Mouse (Mus musculus) olfactory bulb, adult 2 months (tissue): Measurements from ENCODE around the gene Vmn2r40. TPM values are rescaled to one million over a fixed set of nuclear protein-coding genes. Genes with fewer than 3 reads are reported as not detected.
"Not testable (repeated sequence)": the region's sequence is repeated elsewhere in the genome, so short reads cannot be mapped to it uniquely, and the experiment has no call there.

ENCODE experiments used
- H3K27ac ChIP-seq: fragments of 200-500 bp; 2 replicates; pipeline ENCODE4 v1.5.1; 2012; ENCODE audit warnings: low read depth, low read length; ENCODE audit not compliant: insufficient read depth
- H3K4me1 ChIP-seq: fragments of 200-500 bp; 2 replicates; pipeline ENCODE4 v1.6.1; 2012; ENCODE audit warnings: low read length; ENCODE audit not compliant: control insufficient read depth, insufficient read depth
- H3K4me3 ChIP-seq: fragments of 200-500 bp; 2 replicates; pipeline ENCODE4 v1.5.1; 2012; ENCODE audit warnings: mild to moderate bottlenecking, low read depth, low read length, moderate library complexity; ENCODE audit not compliant: insufficient read depth
- WGBS: fragments of 180-500 bp; shearing (Covaris S2); methylation state at CpG from one replicate; pipeline ENCODE4 v1.1.7; 2018; 5-methylcytosine and 5-hydroxymethylcytosine counted together
- polyA plus RNA-seq: library from polyadenylated mRNA; stranded (reverse); fragments of >200 nt; gene quantifications from 2 replicates; pipeline ENCODE4 v1.2.4, GENCODE M21; 2012; ENCODE audit warnings: low replicate concordance; ENCODE audit not compliant: missing spikeins, insufficient read depth, insufficient read length

The Vmn2r40 gene
- polyA plus RNA-seq: not detected in 2 replicates

GRCm38 (mm10) chr7:8931335-8931734 is at the start of gene Vmn2r40:
TSS of gene Vmn2r40 (minus strand) at chr7:8931435.
- WGBS: no CpG with 5 or more reads among the region's 1 CpGs
- not testable (repeated sequence) for H3K4me1 ChIP-seq, H3K27ac ChIP-seq, H3K4me3 ChIP-seq

Other genes with a start within 250 kb of the Vmn2r40 start
- gene Vmn2r39, start 99.4 kb upstream of the Vmn2r40 start, polyA plus RNA-seq: not detected in 2 replicates
- gene Vmn2r38, start 166.4 kb upstream of the Vmn2r40 start, polyA plus RNA-seq: not detected in 2 replicates